Mouse (Mus musculus) heart, embryonic 14.5 days (tissue): ENCODE results near the gene Insyn1. TPM values are rescaled to one million over a fixed set of nuclear protein-coding genes. Genes with fewer than 3 reads are reported as not detected.

ENCODE experiments used
- ATAC-seq: fragments of 200-750 bp; cut with Nextera tagmentation; 2 replicates; pipeline ENCODE4 v1.8.0; 2017; ENCODE audit warnings: low read depth, moderate TSS enrichment; ENCODE audit not compliant: insufficient number of reproducible peaks, insufficient read depth, low FRiP score
- H3K27ac ChIP-seq, 2 experiments: fragments of 200-500 bp in 1 of 2; fragments of 300-500 bp in 1 of 2; sonication (generic) in 1 of 2; replicated peaks in 1 of 2; 2 replicates each; pipeline ENCODE4 v1.5.1; 2012 to 2014; ENCODE audit warnings: low read depth in 2 of 2, low read length in 2 of 2, control low read depth in 1 of 2, mild to moderate bottlenecking in 1 of 2, mixed read lengths in 1 of 2; ENCODE audit not compliant: control insufficient read depth in 1 of 2, insufficient read depth in 1 of 2
- H3K27me3 ChIP-seq: fragments of 300-500 bp; sonication (generic); 2 replicates; pipeline ENCODE4 v1.6.1; 2014; ENCODE audit warnings: mild to moderate bottlenecking, low read length, control low read depth; ENCODE audit not compliant: control insufficient read depth, insufficient read depth
- H3K36me3 ChIP-seq: fragments of 300-500 bp; sonication (generic); 2 replicates; pipeline ENCODE4 v1.6.1; 2014; ENCODE audit warnings: mild to moderate bottlenecking, control low read depth, low read length, mixed read lengths; ENCODE audit not compliant: control insufficient read depth, insufficient read depth
- H3K4me1 ChIP-seq, 2 experiments: fragments of 200-500 bp in 1 of 2; fragments of 300-500 bp in 1 of 2; sonication (generic) in 1 of 2; 2 replicates each; pipeline ENCODE4 v1.6.1; 2012 to 2014; ENCODE audit warnings: low read length in 2 of 2, control low read depth in 1 of 2, mixed read lengths in 1 of 2; ENCODE audit not compliant: control insufficient read depth in 2 of 2, insufficient read depth in 2 of 2
- H3K4me2 ChIP-seq: fragments of 300-500 bp; sonication (generic); 2 replicates; pipeline ENCODE4 v1.6.1; 2014; ENCODE audit warnings: mild to moderate bottlenecking, low read length
- H3K4me3 ChIP-seq, 2 experiments: fragments of 200-500 bp in 1 of 2; fragments of 300-500 bp in 1 of 2; sonication (generic) in 1 of 2; 2 replicates each; pipeline ENCODE4 v1.5.1; 2012 to 2014; ENCODE audit warnings: low read length in 2 of 2, mild to moderate bottlenecking in 2 of 2, control low read depth in 1 of 2, low read depth in 1 of 2, moderate library complexity in 1 of 2; ENCODE audit not compliant: control insufficient read depth in 1 of 2, insufficient read depth in 1 of 2
- H3K9ac ChIP-seq: fragments of 300-500 bp; sonication (generic); 2 replicates; pipeline ENCODE4 v1.6.1; 2014; ENCODE audit warnings: mild to moderate bottlenecking, low read length
- H3K9me3 ChIP-seq: fragments of 300-500 bp; sonication (generic); 2 replicates; pipeline ENCODE4 v1.6.1; 2016; ENCODE audit warnings: low read length, control low read depth; ENCODE audit not compliant: control insufficient read depth
- WGBS: fragments of 180-500 bp; shearing (Covaris S2); extraction: QIAGEN DNeasy Blood & Tissue Kit; methylation state at CpG from one replicate; pipeline ENCODE4 v1.1.7; 2014; 5-methylcytosine and 5-hydroxymethylcytosine counted together
- polyA plus RNA-seq: library from polyadenylated mRNA; unstranded; fragments of >200 nt; fragmentation: Nextera tagmentation; extraction: Ambion mirVana; gene quantifications from 2 replicates; pipeline ENCODE4 v1.2.1, GENCODE M21; 2014

The Insyn1 gene
- polyA plus RNA-seq, 1 experiment from 2014 or later, result 1.8 TPM

DNA sequence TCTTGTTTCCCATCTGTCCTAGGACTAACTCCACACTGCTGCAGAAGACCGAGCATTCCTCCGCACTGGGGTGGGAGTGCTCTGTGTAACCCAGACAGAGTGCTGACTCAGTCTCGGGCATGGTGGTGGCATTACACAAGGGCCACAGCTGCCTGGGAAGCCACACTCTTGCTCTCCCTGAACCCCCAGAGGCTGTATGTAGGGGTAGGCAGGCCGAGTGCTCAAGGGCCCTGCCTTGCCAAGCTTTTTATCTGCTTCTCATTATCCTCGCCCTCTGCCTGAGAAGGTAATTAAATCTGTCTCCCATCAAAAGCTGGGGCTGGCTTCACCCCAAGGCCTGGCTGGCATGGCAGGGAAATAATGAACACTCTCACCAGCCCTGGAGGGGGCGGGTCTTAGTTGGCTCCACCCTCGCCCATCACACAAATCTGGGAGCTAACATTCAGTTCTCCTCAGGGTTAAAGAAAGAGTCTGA is 30.9 kb upstream of the Insyn1 start:
- Histone ChIP-seq H3K27me3 (no peaks in the 10 kb centered on the region), H3K4me1 (peaks cover 5 to 13% of the 10 kb centered on the region in 2 experiments), H3K27ac (no peak overlapping the region), H3K9ac (no peak overlapping the region), H3K36me3 (no peaks in the 10 kb centered on the region), H3K9me3 (no peaks in the 10 kb centered on the region), H3K4me2 (no peak overlapping the region), H3K4me3 (no peak overlapping the region)
- 57% methylated on average over 7 of the region's 7 CpGs for WGBS
- no peak for ATAC-seq

DNA sequence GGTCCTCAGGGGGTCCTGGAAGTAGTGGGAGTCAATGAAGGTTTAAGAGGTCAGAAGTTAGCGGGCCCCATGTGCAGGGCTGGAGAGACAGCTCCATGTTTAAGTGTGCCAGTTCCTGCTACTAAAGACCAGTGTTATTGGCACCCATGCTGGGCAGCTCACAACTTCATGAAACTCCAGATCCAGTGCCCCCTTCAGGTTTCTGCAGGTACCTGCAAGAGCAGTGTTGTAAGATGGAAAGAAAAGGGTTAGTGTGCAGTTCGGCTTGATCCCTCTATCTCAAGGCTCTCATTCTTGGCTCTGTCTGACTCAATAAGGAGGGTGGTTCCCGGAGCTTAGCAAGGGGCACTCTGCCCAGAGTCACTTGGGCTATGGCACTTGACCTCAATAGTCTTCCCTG is 30.1 kb upstream of the Insyn1 start:
- no peak overlapping the region for H3K4me3 ChIP-seq
- H3K9me3 ChIP-seq, result no peaks in the 10 kb centered on the region
- no peak overlapping the region for H3K27ac ChIP-seq
- 83% methylated on average over 3 of the region's 3 CpGs for WGBS
- no peaks in the 10 kb centered on the region for H3K27me3 ChIP-seq
- H3K4me2 ChIP-seq, result no peak overlapping the region
- H3K36me3 ChIP-seq, result no peaks in the 10 kb centered on the region
- no peak for ATAC-seq
- peaks cover 5 to 13% of the 10 kb centered on the region in 2 experiments for H3K4me1 ChIP-seq
- no peak overlapping the region for H3K9ac ChIP-seq

DNA sequence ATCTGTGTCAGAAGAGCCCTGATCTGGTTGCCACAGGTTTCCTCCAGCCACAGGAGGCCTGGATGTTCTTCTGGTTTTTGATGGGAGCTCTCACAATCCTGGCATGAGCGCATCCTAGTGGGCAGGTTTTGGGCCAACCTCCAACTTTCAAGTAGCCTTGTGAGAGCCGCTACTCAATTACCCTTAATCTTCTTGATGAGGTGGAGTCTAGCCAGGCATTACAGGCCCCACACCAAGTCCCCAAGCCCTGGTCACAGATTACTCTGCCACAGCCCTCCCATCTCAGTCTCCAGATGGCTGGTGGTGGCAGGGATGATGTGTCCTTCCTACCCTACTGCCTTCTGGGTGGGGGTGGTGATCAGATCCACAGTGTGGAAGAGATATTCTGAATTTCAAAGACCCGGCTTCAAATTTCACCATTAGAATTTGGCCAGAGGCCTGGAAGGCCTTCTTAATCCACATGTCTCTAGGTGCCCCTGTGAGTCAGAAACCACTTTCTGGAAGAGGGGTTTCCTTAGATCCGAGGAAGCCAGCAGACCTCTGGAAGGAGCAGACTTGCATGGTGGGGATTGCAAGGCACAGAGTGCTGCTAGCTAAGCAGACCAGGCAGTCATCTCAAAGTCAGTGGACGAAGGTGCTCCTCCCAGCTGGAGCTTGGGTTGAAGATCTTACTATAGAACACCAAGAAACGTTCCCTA is 29.4 kb upstream of the Insyn1 start:
- no peak overlapping the region for H3K9ac ChIP-seq
- no peak for ATAC-seq
- no peak overlapping the region for H3K4me3 ChIP-seq
- H3K4me2 ChIP-seq, result no peak overlapping the region
- H3K27ac ChIP-seq, result no peak overlapping the region
- WGBS, result 78% methylated on average over 6 of the region's 6 CpGs
- H3K9me3 ChIP-seq, result no peaks in the 10 kb centered on the region
- peaks cover 5 to 13% of the 10 kb centered on the region in 2 experiments for H3K4me1 ChIP-seq
- no peaks in the 10 kb centered on the region for H3K27me3 ChIP-seq
- H3K36me3 ChIP-seq, result no peaks in the 10 kb centered on the region

DNA sequence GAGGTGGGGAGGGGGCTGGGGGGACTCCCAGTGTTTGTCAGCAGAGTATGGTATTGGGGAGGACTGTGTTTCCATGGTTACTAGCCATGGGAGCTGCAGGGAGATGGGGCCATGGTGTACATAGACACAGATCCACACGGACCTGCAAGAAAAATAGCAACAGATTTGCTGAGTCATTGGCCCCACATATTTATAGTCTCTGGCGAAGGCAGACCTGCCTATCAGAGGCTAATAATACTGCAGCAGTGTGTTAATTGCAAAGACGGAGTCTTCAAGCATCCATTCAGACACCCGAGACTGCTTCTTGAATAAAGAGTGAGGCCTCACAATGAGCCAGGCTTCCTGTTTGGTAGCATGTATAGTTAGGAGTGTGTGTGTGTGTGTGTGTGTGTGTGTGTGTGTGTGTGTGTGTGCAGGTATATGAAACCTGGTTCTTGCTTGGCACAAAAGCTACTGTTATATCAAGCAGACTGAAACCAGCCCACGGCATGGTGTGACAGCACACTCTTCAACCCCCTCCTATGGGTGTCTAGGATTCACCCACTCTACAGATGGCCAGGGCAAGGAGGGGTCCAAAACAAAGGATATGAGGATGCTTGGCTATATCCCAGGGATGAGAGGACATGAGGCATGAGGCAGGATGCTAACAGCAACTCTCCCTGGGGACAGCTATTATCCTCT is 20.9 kb upstream of the Insyn1 start:
- ATAC-seq, result no peak
- Histone ChIP-seq H3K9ac (no peak overlapping the region), H3K4me2 (no peak overlapping the region), H3K27ac (no peak overlapping the region), H3K4me3 (no peak overlapping the region), H3K9me3 (no peaks in the 10 kb centered on the region), H3K36me3 (no peaks in the 10 kb centered on the region), H3K4me1 (peaks cover 4 to 5% of the 10 kb centered on the region in 2 experiments), H3K27me3 (no peaks in the 10 kb centered on the region)
- 37% methylated on average over 5 of the region's 5 CpGs for whole genome bisulfite sequencing

DNA sequence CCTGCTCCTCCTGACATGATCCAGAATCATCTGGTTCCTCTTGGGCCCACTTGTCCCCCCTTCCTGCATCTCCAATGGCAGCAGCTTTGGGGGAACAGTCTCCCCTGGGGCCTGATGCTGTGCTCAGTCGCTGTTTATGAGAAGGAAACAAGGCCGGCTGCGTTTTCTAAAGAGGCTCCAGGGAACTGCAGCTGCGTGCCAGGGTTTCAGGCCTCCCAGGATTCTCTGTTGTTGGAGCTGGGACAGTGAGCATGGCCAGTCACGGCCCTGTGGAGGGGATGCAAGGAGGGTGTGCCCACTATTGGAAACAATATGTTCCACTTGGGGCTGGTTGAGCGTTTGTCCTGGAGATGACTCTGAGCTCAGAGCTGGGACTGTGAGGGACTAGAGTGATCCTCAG is 17.9 kb upstream of the Insyn1 start:
- WGBS, result 54% methylated on average over 6 of the region's 6 CpGs
- H3K4me1 ChIP-seq, result peaks cover 4 to 5% of the 10 kb centered on the region in 2 experiments

DNA sequence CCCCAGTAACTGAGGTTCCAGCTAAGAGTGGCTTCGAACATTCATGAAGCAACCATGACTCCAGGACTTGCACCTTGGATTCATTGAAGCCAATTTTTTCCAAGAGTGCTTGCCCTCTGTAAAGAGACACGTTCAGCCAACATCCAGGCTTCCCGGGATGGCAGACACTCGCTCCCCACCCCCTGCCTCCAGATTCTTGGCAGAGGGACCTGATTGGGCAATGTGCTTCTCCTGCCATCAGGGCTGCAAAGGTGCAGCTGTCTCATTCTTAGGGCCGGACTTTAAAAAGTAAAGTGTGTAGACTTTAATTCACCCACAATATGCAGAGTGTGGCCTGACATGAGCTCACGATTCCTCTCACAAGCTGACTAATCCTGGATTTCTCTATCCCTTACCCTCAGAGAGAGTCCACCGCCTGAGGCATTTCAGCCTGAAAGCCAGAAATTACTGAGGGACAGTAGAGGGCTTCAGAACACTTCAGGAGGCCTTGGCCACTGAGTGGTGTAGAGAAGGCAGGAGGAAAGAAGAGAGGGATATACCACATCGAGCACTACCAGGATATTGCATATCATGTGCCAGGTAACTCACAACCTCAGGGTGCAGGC is 15.1 kb upstream of the Insyn1 start:
- no peaks in the 10 kb centered on the region for H3K9me3 ChIP-seq
- WGBS, result 67% methylated on average over 8 of the region's 8 CpGs
- no peaks in the 10 kb centered on the region; a peak in 1 of 4 replicates for H3K4me1 ChIP-seq
- H3K9ac ChIP-seq, result no peak overlapping the region
- peaks cover 9% of the 10 kb centered on the region; the same call in 1 of the 2 replicates for H3K27me3 ChIP-seq
- H3K27ac ChIP-seq, result no peak overlapping the region
- ATAC-seq, result no peak
- no peak overlapping the region for H3K4me3 ChIP-seq
- H3K4me2 ChIP-seq, result no peak overlapping the region
- no peaks in the 10 kb centered on the region for H3K36me3 ChIP-seq

More for the DNA sequence above, 17.9 kb upstream of the Insyn1 start:
- Histone ChIP-seq H3K9me3 (no peaks in the 10 kb centered on the region), H3K4me3 (no peak overlapping the region), H3K36me3 (no peaks in the 10 kb centered on the region), H3K4me2 (no peak overlapping the region), H3K27ac (no peak overlapping the region), H3K27me3 (no peaks in the 10 kb centered on the region; the same call in 1 of the 2 replicates), H3K9ac (no peak overlapping the region)
- ATAC-seq, result no peak

DNA sequence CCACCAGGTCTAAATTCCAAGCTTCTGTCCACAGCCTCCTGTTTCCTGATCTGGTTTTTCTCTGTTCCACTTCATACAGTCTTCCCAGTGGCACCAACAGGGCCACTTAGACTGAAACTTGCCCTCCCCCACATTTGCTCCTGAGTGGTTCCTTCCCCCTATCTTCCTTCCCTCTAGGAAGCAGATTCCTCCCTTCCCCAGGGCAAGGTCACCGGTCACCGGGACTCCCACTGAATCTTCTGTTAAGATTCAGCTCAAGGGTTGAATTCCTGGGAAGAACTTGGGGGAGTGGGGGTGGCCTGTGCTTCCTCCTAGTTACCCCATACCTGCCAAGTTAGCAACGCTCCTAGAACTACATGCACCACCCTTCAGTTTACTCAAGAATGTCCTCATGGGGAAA is 1.3 kb upstream of the Insyn1 start:
- Histone ChIP-seq H3K4me2 (no peak overlapping the region), H3K9me3 (no peaks in the 10 kb centered on the region), H3K27me3 (peaks cover 57% of the 10 kb centered on the region), H3K36me3 (no peaks in the 10 kb centered on the region), H3K27ac (no peak overlapping the region), H3K9ac (no peak overlapping the region), H3K4me1 (peaks cover 8 to 16% of the 10 kb centered on the region in 2 experiments; a peak in 3 of 4 replicates), H3K4me3 (no peak overlapping the region)
- no peak for ATAC-seq
- 12% methylated on average over 3 of the region's 3 CpGs for WGBS
